Mouse (Mus musculus) retina, embryonic 14.5 days (tissue): ENCODE measurements around the gene Ifi27l2b.

Experiments
- DNase-seq: peaks from one replicate; pipeline ENCODE4 v3.0.0-alpha.2; 2015; ENCODE audit warnings: low spot score

Gene Ifi27l2b

DNA sequence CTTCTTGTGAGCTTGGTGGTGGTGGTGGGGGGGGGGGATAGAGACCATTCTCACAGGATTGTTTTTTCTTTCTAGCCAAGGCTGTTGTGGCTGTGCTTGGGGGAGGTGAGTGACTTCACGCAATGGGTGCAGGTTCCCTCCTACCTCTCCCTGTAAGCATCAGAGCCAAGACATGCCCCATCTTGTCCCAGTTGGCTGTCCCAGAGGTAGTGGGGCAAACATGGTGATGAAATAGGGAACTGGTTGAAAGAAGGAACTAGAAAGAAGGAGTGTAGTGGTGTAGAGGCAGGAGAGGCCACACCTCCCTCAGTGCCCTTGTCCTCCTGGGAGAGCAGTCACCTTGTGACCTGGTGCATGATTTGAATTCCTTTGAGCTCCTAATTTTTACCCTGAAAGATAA, 19.4 kb downstream of the Ifi27l2b start:
- no peak for DNase-seq

DNA sequence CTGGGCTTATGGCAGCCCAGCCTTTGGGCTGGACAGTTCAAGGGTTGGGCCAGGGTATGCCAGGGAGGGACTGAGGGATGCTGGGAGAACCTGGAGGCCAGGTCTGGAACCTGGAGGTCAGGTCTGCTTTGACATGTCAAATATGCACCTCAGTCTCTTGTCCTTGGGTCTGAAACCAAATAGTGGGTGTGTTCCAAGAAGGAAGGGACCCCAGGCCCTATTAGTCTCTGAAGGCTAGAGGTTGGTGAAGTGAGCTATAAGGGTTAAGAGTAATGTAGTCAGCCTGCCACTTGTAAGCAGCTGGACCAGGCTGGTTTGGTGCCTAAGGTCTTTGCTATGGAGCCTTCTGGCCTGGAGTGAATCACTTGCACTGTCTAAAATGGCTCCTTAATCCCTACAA, 22.2 kb downstream of the Ifi27l2b start:
- no peak for DNase-seq

DNA sequence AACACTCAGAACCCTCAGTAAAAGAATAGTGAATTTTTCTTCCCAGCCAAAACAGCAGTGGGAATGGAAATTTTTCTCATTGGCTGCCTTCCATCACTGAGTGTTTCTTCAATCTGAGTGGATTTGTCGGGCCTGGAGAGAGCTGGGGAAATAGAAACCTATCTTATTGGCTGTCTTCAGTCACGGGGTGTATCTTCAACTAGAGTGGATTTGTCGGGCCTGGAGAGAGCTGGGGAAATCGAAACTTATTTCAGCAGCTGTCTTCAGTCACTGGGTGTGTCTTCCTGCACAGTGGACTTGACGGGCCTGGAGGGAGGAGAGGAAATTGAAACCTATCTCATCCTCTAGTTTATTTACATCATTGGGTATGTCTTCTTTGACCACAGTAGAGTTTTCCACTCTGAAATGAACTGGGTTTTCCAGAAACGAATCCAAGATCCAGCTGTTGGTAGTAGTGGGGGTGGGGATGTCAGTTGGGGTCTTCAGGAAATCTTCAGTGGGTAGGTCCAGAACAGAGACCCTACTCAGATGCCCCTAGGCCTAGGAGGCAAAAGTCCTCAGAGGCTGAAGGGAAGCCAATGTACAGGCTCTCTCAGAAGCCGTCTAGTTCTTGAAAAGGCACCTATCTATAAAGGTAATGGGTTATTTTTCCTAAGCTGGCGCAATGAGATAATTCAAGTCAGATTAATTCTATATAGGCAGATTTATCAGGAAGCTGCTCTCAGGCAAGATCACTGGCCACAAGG, 22.9 kb downstream of the Ifi27l2b start, which contains the start of gene Ifi27:
Ifi27 (plus strand) TSS at position 226 of the 746 bp plus-strand sequence.
- peak; percentile 1 for DNase-seq

DNA sequence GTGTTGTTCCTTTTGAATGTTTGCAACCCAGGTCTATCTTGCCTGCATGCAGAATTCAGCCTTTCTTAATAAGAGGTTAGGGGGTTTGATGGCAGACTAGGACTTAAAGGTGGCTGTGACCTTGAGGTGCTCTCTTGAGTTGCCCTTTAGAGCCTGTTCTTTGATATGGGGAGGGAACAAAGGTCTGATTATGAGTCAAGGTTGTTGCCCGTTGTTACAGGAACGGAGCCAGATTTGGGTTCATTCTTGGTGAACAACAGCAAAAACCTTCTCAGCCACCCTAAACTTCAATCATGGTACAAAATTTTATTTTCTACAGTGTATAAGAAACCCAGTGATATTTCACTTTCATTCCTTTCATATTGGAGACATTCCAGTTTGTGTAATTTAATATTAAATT, 23.6 kb downstream of the Ifi27l2b start:
- DNase-seq, result no peak

DNA sequence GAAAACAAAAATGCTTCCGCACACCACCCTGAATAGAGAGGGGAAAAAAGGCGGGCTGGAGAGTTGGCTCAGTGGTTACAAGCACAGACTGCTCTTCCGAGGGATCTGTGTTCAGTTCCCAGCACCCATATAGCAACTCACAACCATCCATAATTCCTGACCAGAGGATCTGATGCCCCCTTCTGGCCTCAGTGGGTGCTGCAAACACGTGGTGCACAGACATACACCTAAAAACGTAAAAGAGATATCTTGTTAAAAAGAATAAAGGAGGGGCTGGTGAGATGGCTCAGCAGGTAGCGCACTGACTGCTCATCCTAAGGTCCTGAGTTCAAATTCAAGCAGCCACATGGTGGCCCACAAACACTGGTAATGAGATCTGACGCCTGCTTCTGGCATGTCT, 30.3 kb downstream of the Ifi27l2b start:
- no peak for DNase-seq

DNA sequence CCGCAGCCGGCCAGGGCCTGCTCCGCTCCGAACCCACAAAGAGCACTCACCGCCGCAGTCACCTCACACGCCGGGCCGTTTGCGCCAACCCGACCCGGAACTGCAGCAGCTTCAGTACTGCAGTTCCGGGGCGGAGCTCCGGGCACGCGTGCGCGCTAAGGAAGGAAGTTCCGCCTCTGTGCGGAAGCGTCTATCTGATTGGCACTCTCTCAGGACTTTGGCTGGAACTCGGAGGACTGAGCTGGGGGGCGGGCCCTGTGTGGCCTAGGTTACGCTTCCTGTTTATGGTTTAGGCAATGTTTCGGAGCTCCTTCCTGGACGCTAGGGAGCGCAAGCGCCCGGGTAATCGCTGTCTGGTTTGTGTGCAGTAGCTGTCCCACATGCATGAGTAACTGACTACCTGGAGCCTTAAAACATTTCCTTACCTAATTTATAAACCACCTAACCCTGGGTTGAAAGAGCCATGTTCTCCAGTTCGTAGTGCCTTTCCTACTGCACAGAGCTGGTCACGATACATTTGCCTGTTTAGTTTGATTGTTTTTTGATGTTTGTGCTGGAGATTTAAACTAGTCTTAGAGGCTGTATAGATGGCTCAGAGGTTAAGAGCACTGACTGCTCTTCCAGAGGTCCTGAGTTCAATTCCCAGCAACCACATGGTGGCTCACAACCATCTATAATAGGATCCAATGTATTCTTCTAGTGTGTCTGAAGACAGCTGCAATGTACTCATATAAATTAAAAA, 31.1 kb downstream of the Ifi27l2b start, which contains the start of gene Ddx24:
Ddx24 (minus strand) TSS at position 102 of the 742 bp plus-strand sequence.
- DNase-seq, result peak; percentile 98

DNA sequence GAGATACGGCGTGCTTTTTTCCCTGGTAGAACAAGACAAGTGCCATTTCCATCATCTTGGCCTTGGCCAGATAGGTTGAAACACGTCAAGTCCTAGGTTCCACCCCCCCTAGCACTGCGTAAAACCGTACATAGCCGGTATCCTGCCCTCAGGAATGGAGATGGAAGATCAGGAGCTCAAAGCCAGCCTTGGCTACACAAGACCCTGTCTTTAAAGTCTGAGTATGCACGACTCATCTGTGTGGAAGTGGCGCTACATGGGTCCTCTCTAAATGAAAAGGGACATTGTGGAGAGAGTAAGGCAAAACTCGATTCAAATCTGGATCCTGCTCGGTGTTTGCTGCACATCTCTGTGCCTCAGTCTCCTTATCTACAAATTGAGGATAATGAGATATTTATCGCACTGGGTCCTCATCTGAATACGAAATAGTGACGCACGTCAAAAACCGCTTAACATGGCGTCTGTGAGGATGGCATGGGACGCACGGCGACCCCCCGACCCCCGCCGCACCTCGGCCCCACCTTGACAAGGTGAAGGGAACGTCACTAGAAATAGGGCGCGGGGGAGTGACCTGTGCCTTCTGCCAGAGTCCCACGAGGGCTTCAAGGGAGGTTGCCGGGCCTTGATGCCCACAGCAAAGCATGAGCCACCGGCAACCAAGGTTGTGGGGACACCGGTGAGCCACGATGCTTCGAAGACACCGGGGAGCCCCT, 31.9 kb downstream of the Ifi27l2b start:
- peak; percentile 1 for DNase-seq

DNA sequence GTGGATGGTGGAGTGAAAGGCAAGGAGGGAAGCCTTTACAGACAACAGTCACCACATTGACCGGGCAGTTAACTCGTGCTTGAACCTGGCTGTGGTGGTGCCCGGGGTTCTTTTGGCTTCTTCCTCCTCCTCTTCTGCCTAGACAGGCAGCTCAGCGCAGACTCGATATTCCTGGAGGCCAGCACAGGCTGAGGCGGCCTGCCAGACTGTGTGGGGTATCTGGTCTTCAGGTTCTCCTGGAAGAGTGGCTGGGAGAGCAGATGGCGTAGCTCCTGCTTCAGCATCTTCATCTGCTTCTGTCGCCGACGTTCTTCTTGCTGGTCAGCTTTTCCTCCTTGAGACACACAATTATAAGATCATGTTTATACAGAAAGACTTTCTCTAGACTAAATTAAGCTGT, 48.9 kb downstream of the Ifi27l2b start:
- no peak for DNase-seq

DNA sequence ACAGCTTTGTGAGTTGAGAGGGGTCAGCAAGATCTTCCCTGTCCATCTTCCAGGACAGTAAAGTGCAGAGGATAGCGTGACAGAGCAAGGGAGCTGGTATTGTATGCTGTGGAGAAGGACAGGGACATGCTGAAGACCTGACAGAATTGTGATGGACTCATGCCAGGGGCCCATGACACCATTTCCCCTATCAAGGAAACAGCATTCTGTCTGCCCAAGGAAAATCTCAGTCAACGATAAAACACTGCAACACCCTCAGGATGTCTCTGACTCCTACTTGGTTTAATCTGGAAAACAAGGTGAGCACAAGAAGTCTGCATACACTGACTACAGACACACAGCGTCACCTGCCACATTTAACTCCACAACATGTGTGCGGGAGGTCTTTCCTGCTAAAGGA, 49.3 kb downstream of the Ifi27l2b start, which contains the start of gene 9330161L09Rik:
9330161L09Rik (minus strand) TSS at position 101 of the 400 bp plus-strand sequence.
- DNase-seq, result no peak

DNA sequence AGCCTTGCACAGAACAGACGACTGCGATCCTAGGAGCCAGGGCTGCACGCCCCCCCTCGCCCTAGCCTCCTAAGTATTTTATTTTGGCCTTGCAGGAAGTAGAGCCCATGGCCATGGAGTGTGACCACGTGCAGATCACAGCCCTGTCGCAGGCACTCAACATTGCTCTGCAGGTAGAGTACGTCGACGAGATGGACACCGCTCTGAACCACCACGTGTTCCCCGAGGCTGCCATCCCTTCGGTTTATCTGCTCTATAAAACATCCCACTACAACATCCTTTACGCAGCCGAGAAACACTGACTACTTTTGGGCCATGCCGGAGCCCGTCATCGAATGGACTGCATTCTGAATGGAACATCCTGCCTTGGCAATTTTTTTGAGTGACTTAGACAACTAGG, 52.9 kb downstream of the Ifi27l2b start:
- DNase-seq, result no peak
